In genomic region chr2:32895606-32896106, GRCm38 (mm10) we compare ENCODE assay signal across 8 mouse cellular contexts. TPM values are rescaled to one million over a fixed set of nuclear protein-coding genes. Genes with fewer than 3 reads are reported as not detected.
DNase-seq lines count a peak whose midpoint lies in the region; ATAC-seq and TF ChIP-seq lines count a peak whose summit lies in the region.

No protein-coding gene starts in this region.

- H3K9ac ChIP-seq in intestine, embryonic 16.5 days (ENCODE audit: low read depth, low read length) = peak overlapping the region; percentile 30; the same call in 1 of the 2 replicates
- no peak overlapping the region for H3K9ac ChIP-seq in lung, postnatal 0 days (replicated peaks; ENCODE audit: low read depth)

- no peaks in the 10 kb centered on the region for H3K27me3 ChIP-seq in cerebellum, adult 2 months (ENCODE audit: control insufficient read depth, insufficient read depth, low read length)
- H3K27me3 ChIP-seq in intestine, embryonic 16.5 days (replicated peaks; ENCODE audit: control insufficient read depth, insufficient read depth, low read length) = no peaks in the 10 kb centered on the region
- no peaks in the 10 kb centered on the region for H3K27me3 ChIP-seq in lung, postnatal 0 days (replicated peaks; ENCODE audit: insufficient read depth, low read length)

- no peak for TF ChIP-seq POLR2A in cerebellum, adult 2 months (IDR thresholded peaks at IDR 0.05; ENCODE audit: borderline replicate concordance, insufficient read depth, low read length)

- peak overlapping the region; percentile 46 for H3K27ac ChIP-seq in cerebellum, adult 2 months (ENCODE audit: insufficient read depth, low read length)
- peak overlapping the region; percentile 84 for H3K27ac ChIP-seq in intestine, embryonic 16.5 days (ENCODE audit: low read length)
- H3K27ac ChIP-seq in lung, postnatal 0 days (ENCODE audit: low read length) = peak overlapping the region; percentile 70

- no peak for TF ChIP-seq CTCF in cerebellum, adult 2 months (IDR thresholded peaks at IDR 0.05; ENCODE audit: borderline replicate concordance, insufficient read depth, low read depth, low read length)
- no peak for TF ChIP-seq CTCF in lung, postnatal 0 days (IDR thresholded peaks at IDR 0.05)

- no peaks in the 10 kb centered on the region for H3K9me3 ChIP-seq in intestine, embryonic 16.5 days (ENCODE audit: control insufficient read depth, low read length)
- H3K9me3 ChIP-seq in lung, postnatal 0 days (ENCODE audit: low read length) = no peaks in the 10 kb centered on the region

- DNase-seq in cerebellum, adult 2 months = peak in 1 of 2 experiments; percentile 37
- no peak for DNase-seq in cerebellum, adult 18-20 months
- DNase-seq in Muller cell, postnatal 12 days (ENCODE audit: inconsistent ontology term) = peak; percentile 87
- peak; percentile 83 for DNase-seq in lung, postnatal 0 days (ENCODE audit: low spot score)
- DNase-seq in adrenal gland, adult 8-10 months = no peak
- DNase-seq in embryo, embryonic 11 days = no peak
- no peak for DNase-seq in gastrocnemius, adult 8-10 months (ENCODE audit: low spot score in 2 of 2)

- no peak for TF ChIP-seq EP300 in lung, postnatal 0 days (IDR thresholded peaks at IDR 0.05)

- peaks cover 22% of the 10 kb centered on the region for H3K4me1 ChIP-seq in cerebellum, adult 2 months (ENCODE audit: control insufficient read depth, insufficient read depth, low read length)
- H3K4me1 ChIP-seq in intestine, embryonic 16.5 days (ENCODE audit: control insufficient read depth, insufficient read depth, low read length) = peaks cover 73% of the 10 kb centered on the region
- peaks cover 29% of the 10 kb centered on the region for H3K4me1 ChIP-seq in lung, postnatal 0 days (ENCODE audit: insufficient read depth, low read depth, low read length)

- 0 out of 2 replicates have a peak, but pooled peaks cover 2% of the 10 kb centered on the region for H3K36me3 ChIP-seq in intestine, embryonic 16.5 days (ENCODE audit: control insufficient read depth, insufficient read depth, low read length)
- H3K36me3 ChIP-seq in lung, postnatal 0 days (ENCODE audit: insufficient read depth, low read length) = peaks cover 5% of the 10 kb centered on the region

- H3K4me3 ChIP-seq in cerebellum, adult 2 months (replicated peaks; ENCODE audit: insufficient read depth, low read depth, low read length) = no peak overlapping the region
- no peak overlapping the region for H3K4me3 ChIP-seq in intestine, embryonic 16.5 days (ENCODE audit: low read length)
- no peak overlapping the region for H3K4me3 ChIP-seq in lung, postnatal 0 days (ENCODE audit: low read depth, low read length)

- WGBS in cerebellum, adult 2 months = 53% methylated on average over 8 of the region's 8 CpGs
- WGBS in intestine, embryonic 16.5 days = 30% methylated on average over 8 of the region's 8 CpGs
- 47% methylated on average over 7 of the region's 8 CpGs for WGBS in lung, postnatal 0 days

- ATAC-seq in intestine, embryonic 16.5 days = peak; percentile 80
- ATAC-seq in lung, postnatal 0 days = peak; percentile 74

- peak overlapping the region; percentile 32 for H3K4me2 ChIP-seq in intestine, embryonic 16.5 days (ENCODE audit: low read depth, low read length)
- H3K4me2 ChIP-seq in lung, postnatal 0 days (replicated peaks; ENCODE audit: low read depth, low read length) = peak overlapping the region; percentile 20; the same call in 1 of the 2 replicates

RNA-seq across cellular contexts. Expression of gene Fam129b, which starts 19.7 kb away (rescaled TPM):
- polyA plus RNA-seq in cerebellum, adult 2 months (2012; rRNA removed) = 23.9 and 24.5 TPM in 2 replicates
- polyA plus RNA-seq in intestine, embryonic 16.5 days (2015; fragmentation: Nextera tagmentation; extraction: Ambion mirVana) = 35.4 and 37.8 TPM in 2 replicates
- polyA plus RNA-seq in lung, postnatal 0 days (2015; fragmentation: Nextera tagmentation; extraction: Ambion mirVana) = 121 and 150 TPM in 2 replicates
- total RNA-seq in adrenal gland, adult 8-10 months (2022) = 10 to 100 TPM; 18.7 to 35.3 (median 29.3) TPM
- 1 to 10 TPM; 3.8 to 6.3 (median 5.4) TPM for total RNA-seq in gastrocnemius, adult 8-10 months (2022)

RNA-seq across cellular contexts. Expression of gene Stxbp1, which starts 48.6 kb away (rescaled TPM):
- 889 and 932 TPM in 2 replicates for polyA plus RNA-seq in cerebellum, adult 2 months (2012; rRNA removed)
- polyA plus RNA-seq in intestine, embryonic 16.5 days (2015; fragmentation: Nextera tagmentation; extraction: Ambion mirVana) = 18.1 TPM in 2 replicates
- polyA plus RNA-seq in lung, postnatal 0 days (2015; fragmentation: Nextera tagmentation; extraction: Ambion mirVana) = 22.2 and 22.4 TPM in 2 replicates
- total RNA-seq in adrenal gland, adult 8-10 months (2022) = 10 to 100 TPM; 23.8 to 50.5 (median 37.5) TPM
- 1 to 10 TPM; 2.0 to 2.6 (median 2.1) TPM for total RNA-seq in gastrocnemius, adult 8-10 months (2022)

Comparison
In these comparisons a context has a peak if more than half of its experiments do, and no peak if none do; other contexts are left out.
1. DNase-seq: peak in Muller cell, postnatal 12 days (single experiment) and lung, postnatal 0 days (single experiment); none in cerebellum, adult 18-20 months (0 of 2), adrenal gland, adult 8-10 months (single experiment), embryo, embryonic 11 days (single experiment) and gastrocnemius, adult 8-10 months (0 of 2).
2. RNA of gene Stxbp1, which starts 48.6 kb away (polyA plus RNA-seq): 889 to 932 TPM in cerebellum, adult 2 months; 22.2 to 22.4 TPM in lung, postnatal 0 days and 18.1 TPM in intestine, embryonic 16.5 days; every median in the first group is over 10 times any median in the second.
3. Peak in every context shown above with its lines, with median percentiles within 50 percentile points of each other: H3K27ac ChIP-seq.